Mouse (Mus musculus) layer of hippocampus, adult 6 months (tissue): ENCODE results near the gene Vps37d. TPM values are rescaled to one million over a fixed set of nuclear protein-coding genes. Genes with fewer than 3 reads are reported as not detected.

Source experiments
- long read RNA-seq, 2 experiments: library from polyadenylated mRNA; unstranded; transcript quantifications; one replicate each; pipeline ENCODE4 v2.0.0; 2019 to 2020
- polyA plus RNA-seq: library from polyadenylated mRNA; unstranded; fragments of <200 nt; fragmentation: Nextera tagmentation; gene quantifications from 2 replicates; pipeline ENCODE4 v1.2.3, GENCODE M21; 2021

The Vps37d gene
- 2.4 and 3.7 TPM in 2 replicates for polyA plus RNA-seq
- long read RNA-seq, experiment 1, partial matches to known transcripts, result 6 of 6 reads
- long read RNA-seq, experiment 1, other reads (novel, unspliced or antisense), result 0 of 6 reads
- long read RNA-seq, experiment 2, partial matches to known transcripts, result 1 of 7 reads
- long read RNA-seq, experiment 2, other reads (novel, unspliced or antisense), result 2 of 7 reads

DNA sequence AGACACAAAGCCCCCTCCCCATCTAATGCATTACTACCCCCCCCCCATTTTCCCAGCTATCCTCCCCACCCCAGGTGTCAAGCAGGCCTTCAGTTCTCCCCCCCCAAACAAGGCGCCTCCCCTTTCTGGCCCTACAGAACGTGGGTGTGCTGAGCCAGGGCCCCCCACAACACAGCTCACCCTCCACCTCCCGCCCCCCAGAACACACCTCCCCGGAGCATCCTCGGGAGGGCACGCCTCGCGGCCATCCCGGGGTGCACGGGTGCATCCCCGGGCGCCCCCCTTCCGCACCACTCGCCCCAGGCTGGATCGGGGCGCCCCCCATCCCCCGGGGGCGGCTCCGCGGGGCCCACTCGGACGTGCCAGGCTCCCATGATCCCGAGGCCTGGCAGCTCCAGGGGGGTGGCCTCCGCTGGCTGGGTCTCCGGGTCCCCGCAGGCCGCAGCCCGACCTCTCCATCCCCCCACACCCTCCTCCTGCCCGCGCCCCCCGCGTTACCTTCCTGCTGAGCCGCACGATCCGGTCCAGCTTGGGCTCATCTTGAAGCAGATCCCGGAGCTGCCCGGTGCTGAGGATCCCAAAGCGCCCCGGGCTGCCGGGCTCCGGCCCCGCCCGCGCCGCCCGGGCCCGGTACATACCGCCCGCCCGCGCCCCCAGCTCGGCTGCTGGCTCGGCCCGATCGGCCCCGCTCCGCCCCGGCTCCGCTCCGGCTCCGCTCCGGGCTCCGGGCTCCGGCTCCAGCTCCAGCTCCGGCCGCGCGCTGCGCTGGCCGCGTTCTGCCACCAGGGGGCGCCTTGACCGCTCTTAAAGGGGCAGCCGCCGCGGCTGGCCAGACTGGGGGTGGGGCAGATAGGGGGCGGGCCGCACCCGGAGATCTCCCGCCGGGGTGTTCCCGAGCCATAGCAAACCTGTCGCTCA lies at the start of gene Vps37d:
Gene Vps37d (minus strand): TSS at position 703 of the 918 bp plus-strand sequence.

DNA sequence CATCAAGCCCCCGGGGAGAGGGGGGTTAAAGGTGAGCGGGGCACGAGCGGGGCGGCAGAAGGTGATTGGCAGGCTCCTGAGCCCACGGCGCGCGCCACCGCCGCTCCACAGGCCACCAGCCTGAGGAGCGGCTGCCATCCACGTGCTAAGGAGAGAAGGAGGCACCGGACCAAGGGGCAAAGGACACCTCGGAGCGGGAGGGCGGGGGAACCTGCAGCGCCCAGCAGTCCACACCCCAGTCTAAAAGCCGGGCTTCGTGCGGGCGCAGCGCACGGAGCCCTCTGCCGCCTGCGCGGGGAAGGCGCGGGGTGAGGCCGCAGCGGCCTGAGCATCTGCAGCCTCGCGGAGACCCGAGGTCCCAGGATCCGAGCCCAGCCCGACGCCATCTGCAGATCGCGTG lies 11.6 kb upstream of the Vps37d start, which contains the start of gene Mlxipl:
Gene Mlxipl (plus strand): TSS at position 238 of the 400 bp plus-strand sequence.

DNA sequence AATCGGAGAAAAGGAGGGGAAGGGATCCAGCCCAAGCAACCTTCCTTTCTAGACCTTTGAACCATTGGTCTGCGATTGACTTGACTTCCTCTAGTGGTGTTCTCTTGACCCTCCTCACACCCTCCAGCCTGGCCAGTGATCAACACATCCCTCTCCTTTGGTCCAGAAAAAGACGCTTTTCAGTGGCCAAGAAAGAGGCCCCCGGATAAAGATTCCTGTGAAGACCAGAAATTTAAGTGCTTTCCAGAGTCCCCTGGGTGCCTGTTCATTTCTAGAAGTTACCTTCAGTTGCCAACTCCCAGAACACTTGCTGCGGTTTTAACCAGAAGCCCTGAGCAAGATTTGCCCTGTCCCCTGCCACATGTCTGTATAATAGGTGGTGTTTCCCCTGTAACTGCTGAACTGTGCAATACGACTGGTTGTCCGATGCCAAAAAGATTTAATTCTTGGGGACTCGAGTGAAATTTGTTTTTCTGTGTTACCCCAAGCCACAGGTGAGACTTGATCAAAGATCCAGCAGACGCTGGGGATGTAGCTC lies 13.1 kb downstream of the Vps37d start, which contains the start of gene Bud23:
Gene Bud23 (minus strand): TSS at position 51 of the 538 bp plus-strand sequence.

DNA sequence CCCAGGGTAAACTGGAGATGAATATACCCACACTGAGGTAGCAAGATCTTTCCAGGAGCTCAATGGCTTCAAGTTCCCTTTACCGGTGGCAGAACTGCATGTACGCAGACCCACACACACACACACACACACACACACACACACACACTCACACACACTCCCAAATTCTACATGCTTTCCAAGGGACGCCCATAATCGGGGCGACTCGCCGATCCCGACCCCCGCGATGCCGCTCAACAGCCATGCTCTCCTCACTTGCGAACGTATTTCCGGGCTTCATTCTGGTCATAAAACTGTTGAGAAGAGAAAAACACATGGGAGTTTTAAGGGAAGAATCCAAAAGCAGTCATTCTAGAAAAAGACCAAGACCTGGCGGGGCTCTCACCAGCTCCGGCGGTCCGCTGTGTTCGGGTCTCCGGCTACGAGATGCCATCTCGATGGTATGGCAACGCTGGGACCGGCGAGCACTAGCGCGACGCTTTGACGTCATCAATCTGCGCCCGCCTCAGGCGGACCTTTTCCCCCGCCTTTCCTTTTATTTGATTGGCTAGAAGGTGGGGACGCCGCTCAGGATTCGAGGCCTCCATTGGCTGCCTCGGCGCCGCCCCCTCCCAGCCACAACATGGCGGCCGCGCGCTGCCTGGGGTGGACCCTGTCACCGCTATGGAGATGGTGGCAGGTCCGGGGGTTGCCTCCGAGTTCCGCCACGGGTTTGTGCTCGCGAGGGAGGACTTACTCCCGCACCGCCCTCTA lies 14.3 kb downstream of the Vps37d start, which contains the start of gene Dnajc30:
Gene Dnajc30 (plus strand): TSS at position 574 of the 753 bp plus-strand sequence.

DNA sequence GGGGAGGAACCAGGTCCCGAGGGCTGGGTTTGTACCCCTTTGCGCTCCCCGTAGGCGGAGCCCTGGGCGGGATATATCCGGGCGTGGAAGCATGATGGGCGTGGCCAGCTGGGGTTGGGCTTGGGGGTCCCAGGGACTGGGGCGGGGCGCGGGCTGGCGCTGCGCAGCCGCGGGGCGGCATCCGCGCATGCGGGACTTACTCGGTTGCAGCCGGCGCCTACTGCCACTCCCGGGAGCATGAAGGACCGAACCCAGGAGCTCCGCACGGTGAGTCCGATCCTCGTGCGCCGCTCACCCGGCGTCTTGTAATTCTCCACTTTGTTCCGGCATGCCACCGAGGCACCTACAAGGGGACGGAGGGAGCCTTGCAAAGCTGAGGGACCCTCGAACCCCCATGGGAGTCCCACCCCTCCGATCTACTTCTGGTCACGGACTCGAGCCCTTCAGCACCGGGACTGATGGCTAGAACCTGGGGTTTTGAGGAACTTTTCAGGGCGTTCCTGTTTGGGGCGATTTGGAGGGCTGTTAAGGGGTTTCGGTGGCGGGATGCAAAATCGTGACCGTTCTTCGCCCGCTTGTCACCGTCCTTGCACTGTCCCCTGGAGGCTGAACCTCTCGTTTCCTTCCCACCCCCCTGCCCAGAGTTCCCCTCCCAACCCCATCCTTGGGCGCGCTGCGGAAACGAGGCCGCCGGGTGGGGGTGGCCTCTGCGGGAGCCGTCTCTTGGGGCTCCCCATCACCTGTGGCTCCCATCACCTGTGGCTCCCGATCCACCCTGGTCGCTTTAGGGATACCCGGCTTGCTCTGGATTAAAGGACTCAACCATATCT lies 54.5 kb downstream of the Vps37d start, which contains the start of gene Stx1a:
Gene Stx1a (plus strand): TSS at position 139 of the 830 bp plus-strand sequence.

Other genes starting within 250 kb of the Vps37d start
- gene Tmem270, start 171.5 kb downstream of the Vps37d start, polyA plus RNA-seq, result not detected in 2 replicates
- not detected in 2 replicates for gene Cldn13, start 162.7 kb downstream of the Vps37d start, polyA plus RNA-seq
- gene Mettl27, start 145.9 kb downstream of the Vps37d start, polyA plus RNA-seq, result 6.6 and 7.0 TPM in 2 replicates
- gene Cldn4, start 131.3 kb downstream of the Vps37d start, polyA plus RNA-seq, result not detected in 2 replicates
- gene Cldn3, start 92.1 kb downstream of the Vps37d start, polyA plus RNA-seq, result 1.6 and 5.9 TPM in 2 replicates
- gene Abhd11, start 69.1 kb downstream of the Vps37d start, polyA plus RNA-seq, result 42.2 and 48.0 TPM in 2 replicates
- 77.2 and 94.5 TPM in 2 replicates for gene Stx1a, start 54.8 kb downstream of the Vps37d start, polyA plus RNA-seq
- 71.9 and 91.8 TPM in 2 replicates for gene Dnajc30, start 14.1 kb downstream of the Vps37d start, polyA plus RNA-seq
- 47.5 and 49.2 TPM in 2 replicates for gene Bud23, start 13.3 kb downstream of the Vps37d start, polyA plus RNA-seq
- 0.26 and 0.29 TPM in 2 replicates for gene Mlxipl, start 11.6 kb upstream of the Vps37d start, polyA plus RNA-seq
- 17.6 and 17.9 TPM in 2 replicates for gene Tbl2, start 71.4 kb upstream of the Vps37d start, polyA plus RNA-seq
- 78.1 and 83.6 TPM in 2 replicates for gene Bcl7b, start 90.0 kb upstream of the Vps37d start, polyA plus RNA-seq
- gene Baz1b, start 109.0 kb upstream of the Vps37d start, polyA plus RNA-seq, result 10.4 and 12.0 TPM in 2 replicates
- gene Fzd9, start 173.0 kb upstream of the Vps37d start, polyA plus RNA-seq, result 4.5 and 8.4 TPM in 2 replicates